Mouse (Mus musculus) embryonic facial prominence, embryonic 12.5 days (tissue): ENCODE results near the gene 4930519P11Rik. TPM values are rescaled to one million over a fixed set of nuclear protein-coding genes. Genes with fewer than 3 reads are reported as not detected.

ENCODE experiments used
- ATAC-seq: fragments of 200-750 bp; cut with Nextera tagmentation; 2 replicates; pipeline ENCODE4 v1.8.0; 2017; ENCODE audit not compliant: insufficient number of reproducible peaks, insufficient read depth, low FRiP score, low TSS enrichment
- H3K27ac ChIP-seq: fragments of 300-500 bp; sonication (generic); 2 replicates; pipeline ENCODE4 v1.5.1; 2016; ENCODE audit warnings: mild to moderate bottlenecking
- H3K27me3 ChIP-seq: fragments of 300-500 bp; sonication (generic); 2 replicates; pipeline ENCODE4 v1.6.1; 2016; ENCODE audit warnings: mild to moderate bottlenecking, moderate library complexity
- H3K36me3 ChIP-seq: fragments of 300-500 bp; sonication (generic); 2 replicates; pipeline ENCODE4 v1.6.1; 2016; ENCODE audit warnings: mild to moderate bottlenecking
- H3K4me1 ChIP-seq: fragments of 300-500 bp; sonication (generic); 2 replicates; pipeline ENCODE4 v1.6.1; 2016
- H3K4me2 ChIP-seq: fragments of 300-500 bp; sonication (generic); replicated peaks from 2 replicates; pipeline ENCODE4 v1.6.1; 2016; ENCODE audit warnings: mild to moderate bottlenecking, moderate library complexity
- H3K4me3 ChIP-seq: fragments of 300-500 bp; sonication (generic); 2 replicates; pipeline ENCODE4 v1.5.1; 2016; ENCODE audit warnings: mild to moderate bottlenecking
- H3K9ac ChIP-seq: fragments of 300-500 bp; sonication (generic); 2 replicates; pipeline ENCODE4 v1.6.1; 2016; ENCODE audit warnings: mild to moderate bottlenecking, moderate library complexity
- H3K9me3 ChIP-seq: fragments of 300-500 bp; sonication (generic); 2 replicates; pipeline ENCODE4 v1.6.1; 2016; ENCODE audit warnings: mild to moderate bottlenecking, moderate library complexity
- WGBS: fragments of 180-500 bp; shearing (Covaris S2); methylation state at CpG from one replicate; pipeline ENCODE4 v1.1.7; 2016; 5-methylcytosine and 5-hydroxymethylcytosine counted together
- polyA plus RNA-seq: library from polyadenylated mRNA; unstranded; fragments of >200 nt; fragmentation: Nextera tagmentation; extraction: Ambion mirVana; gene quantifications from 2 replicates; pipeline ENCODE4 v1.2.1, GENCODE M21; 2016

4930519P11Rik gene
- polyA plus RNA-seq, 1 experiment from 2014 or later = 0.49 TPM

- no peak for ATAC-seq
- 78% methylated on average over 5 of the region's 5 CpGs for WGBS
Observed at GRCm38 (mm10) chr2:154646634-154647033, 33.4 kb upstream of the 4930519P11Rik start.

GRCm38 (mm10) chr2:154642712-154643385 is 29.6 kb upstream of the 4930519P11Rik start:
- 88% methylated on average over 6 of the region's 6 CpGs for WGBS
- H3K36me3 ChIP-seq = peaks cover 60% of the 10 kb centered on the region
- no peak overlapping the region for H3K27ac ChIP-seq
- ATAC-seq = no peak
- peaks cover 6% of the 10 kb centered on the region; the same call in 1 of the 2 replicates for H3K9me3 ChIP-seq
- H3K4me3 ChIP-seq = no peak overlapping the region
- no peaks in the 10 kb centered on the region for H3K4me1 ChIP-seq
- no peak overlapping the region for H3K4me2 ChIP-seq
- no peaks in the 10 kb centered on the region for H3K27me3 ChIP-seq
- H3K9ac ChIP-seq = no peak overlapping the region

More at GRCm38 (mm10) chr2:154646634-154647033, 33.4 kb upstream of the 4930519P11Rik start:
- Histone ChIP-seq H3K4me2 (no peak overlapping the region), H3K4me1 (no peaks in the 10 kb centered on the region; the same call in 1 of the 2 replicates), H3K9me3 (no peaks in the 10 kb centered on the region), H3K4me3 (no peak overlapping the region), H3K9ac (no peak overlapping the region), H3K27me3 (no peaks in the 10 kb centered on the region), H3K27ac (no peak overlapping the region), H3K36me3 (peaks cover 33% of the 10 kb centered on the region)

GRCm38 (mm10) chr2:154642005-154642459 is 28.8 kb upstream of the 4930519P11Rik start:
- H3K9ac ChIP-seq = no peak overlapping the region
- H3K27me3 ChIP-seq = no peaks in the 10 kb centered on the region
- H3K4me2 ChIP-seq = no peak overlapping the region
- peaks cover 6% of the 10 kb centered on the region; the same call in 1 of the 2 replicates for H3K9me3 ChIP-seq
- WGBS = 98% methylated on average over 9 of the region's 9 CpGs
- no peaks in the 10 kb centered on the region for H3K4me1 ChIP-seq
- peaks cover 63% of the 10 kb centered on the region for H3K36me3 ChIP-seq
- ATAC-seq = no peak
- no peak overlapping the region for H3K4me3 ChIP-seq
- H3K27ac ChIP-seq = no peak overlapping the region

GRCm38 (mm10) chr2:154641176-154641575 is 27.9 kb upstream of the 4930519P11Rik start:
- WGBS = 74% methylated on average over 8 of the region's 8 CpGs
- H3K27me3 ChIP-seq = no peaks in the 10 kb centered on the region
- H3K4me3 ChIP-seq = no peak overlapping the region
- no peak overlapping the region for H3K9ac ChIP-seq
- no peak for ATAC-seq
- no peak overlapping the region for H3K4me2 ChIP-seq
- H3K9me3 ChIP-seq = peaks cover 6% of the 10 kb centered on the region; the same call in 1 of the 2 replicates
- H3K27ac ChIP-seq = no peak overlapping the region
- H3K36me3 ChIP-seq = peaks cover 64% of the 10 kb centered on the region
- H3K4me1 ChIP-seq = no peaks in the 10 kb centered on the region

- ATAC-seq = no peak
- WGBS = 86% methylated on average over 4 of the region's 4 CpGs
- H3K4me1 ChIP-seq = no peaks in the 10 kb centered on the region
- no peak overlapping the region for H3K4me3 ChIP-seq
- H3K36me3 ChIP-seq = peaks cover 67% of the 10 kb centered on the region
- H3K27me3 ChIP-seq = no peaks in the 10 kb centered on the region
- H3K9me3 ChIP-seq = peaks cover 6% of the 10 kb centered on the region; the same call in 1 of the 2 replicates
- no peak overlapping the region for H3K27ac ChIP-seq
- no peak overlapping the region for H3K9ac ChIP-seq
- H3K4me2 ChIP-seq = no peak overlapping the region
Observed at GRCm38 (mm10) chr2:154639115-154639514, 25.9 kb upstream of the 4930519P11Rik start.

GRCm38 (mm10) chr2:154638521-154638920 is 25.3 kb upstream of the 4930519P11Rik start:
- WGBS = 96% methylated on average over 3 of the region's 3 CpGs
- Histone ChIP-seq H3K4me2 (no peak overlapping the region), H3K36me3 (peaks cover 61% of the 10 kb centered on the region), H3K9ac (no peak overlapping the region), H3K4me3 (no peak overlapping the region), H3K27me3 (no peaks in the 10 kb centered on the region), H3K9me3 (peaks cover 6% of the 10 kb centered on the region; the same call in 1 of the 2 replicates), H3K27ac (no peak overlapping the region), H3K4me1 (no peaks in the 10 kb centered on the region)
- no peak for ATAC-seq

GRCm38 (mm10) chr2:154635826-154636225 is 22.6 kb upstream of the 4930519P11Rik start:
- peaks cover 41% of the 10 kb centered on the region for H3K36me3 ChIP-seq
- H3K9ac ChIP-seq = no peak overlapping the region
- peaks cover 6% of the 10 kb centered on the region; the same call in 1 of the 2 replicates for H3K9me3 ChIP-seq
- WGBS = 100% methylated on average over 2 of the region's 2 CpGs
- H3K4me2 ChIP-seq = no peak overlapping the region
- no peak for ATAC-seq
- no peak overlapping the region for H3K27ac ChIP-seq
- H3K4me1 ChIP-seq = no peaks in the 10 kb centered on the region
- no peaks in the 10 kb centered on the region for H3K27me3 ChIP-seq
- H3K4me3 ChIP-seq = no peak overlapping the region

GRCm38 (mm10) chr2:154633876-154634644 is 20.8 kb upstream of the 4930519P11Rik start:
- Histone ChIP-seq H3K4me1 (no peaks in the 10 kb centered on the region), H3K4me2 (no peak overlapping the region), H3K36me3 (peaks cover 41% of the 10 kb centered on the region), H3K9me3 (peaks cover 6% of the 10 kb centered on the region; the same call in 1 of the 2 replicates), H3K4me3 (no peak overlapping the region), H3K27ac (no peak overlapping the region), H3K9ac (no peak overlapping the region), H3K27me3 (no peaks in the 10 kb centered on the region)
- WGBS = 95% methylated on average over 9 of the region's 9 CpGs
- no peak for ATAC-seq

- peaks cover 39% of the 10 kb centered on the region for H3K36me3 ChIP-seq
- ATAC-seq = no peak
- WGBS = 89% methylated on average over 5 of the region's 5 CpGs
- no peak overlapping the region for H3K4me2 ChIP-seq
- no peaks in the 10 kb centered on the region for H3K27me3 ChIP-seq
- H3K4me1 ChIP-seq = no peaks in the 10 kb centered on the region
- H3K9me3 ChIP-seq = peaks cover 3% of the 10 kb centered on the region; the same call in 1 of the 2 replicates
- no peak overlapping the region for H3K4me3 ChIP-seq
- H3K9ac ChIP-seq = no peak overlapping the region
- no peak overlapping the region for H3K27ac ChIP-seq
Observed at GRCm38 (mm10) chr2:154633039-154633742, 20.0 kb upstream of the 4930519P11Rik start.

- peaks cover 33% of the 10 kb centered on the region for H3K36me3 ChIP-seq
- 90% methylated on average over 16 of the region's 16 CpGs for WGBS
Observed at GRCm38 (mm10) chr2:154632203-154632780, 19.1 kb upstream of the 4930519P11Rik start.

GRCm38 (mm10) chr2:154630531-154630930 is 17.3 kb upstream of the 4930519P11Rik start:
- H3K36me3 ChIP-seq = peaks cover 26% of the 10 kb centered on the region
- H3K27me3 ChIP-seq = no peaks in the 10 kb centered on the region
- H3K27ac ChIP-seq = no peak overlapping the region
- H3K9me3 ChIP-seq = no peaks in the 10 kb centered on the region
- no peak overlapping the region for H3K9ac ChIP-seq
- no peaks in the 10 kb centered on the region for H3K4me1 ChIP-seq
- no peak overlapping the region for H3K4me2 ChIP-seq
- H3K4me3 ChIP-seq = no peak overlapping the region
- WGBS = 81% methylated on average over 5 of the region's 5 CpGs
- ATAC-seq = no peak

More at GRCm38 (mm10) chr2:154632203-154632780, 19.1 kb upstream of the 4930519P11Rik start:
- H3K4me1 ChIP-seq = no peaks in the 10 kb centered on the region
- no peaks in the 10 kb centered on the region for H3K27me3 ChIP-seq
- H3K9me3 ChIP-seq = no peaks in the 10 kb centered on the region
- no peak overlapping the region for H3K4me3 ChIP-seq
- H3K9ac ChIP-seq = no peak overlapping the region
- no peak for ATAC-seq
- no peak overlapping the region for H3K4me2 ChIP-seq
- H3K27ac ChIP-seq = no peak overlapping the region
